Mouse (Mus musculus) liver, embryonic 14.5 days (tissue): Measurements from ENCODE around the gene Eif5a.

ENCODE experiments used
- CTCF ChIP-seq: IDR thresholded peaks from 2 replicates; pipeline ENCODE4 v1.5.1; 2016; ENCODE audit warnings: antibody characterized with exemption, low read depth, control low read depth
- EP300 ChIP-seq: IDR thresholded peaks from 2 replicates; pipeline ENCODE4 v1.6.1; 2016; ENCODE audit warnings: antibody characterized with exemption, low read depth

- TF ChIP-seq EP300: no peak
- TF ChIP-seq CTCF: no peak
Observed at GRCm38 (mm10) chr11:69884663-69885062, 37.1 kb downstream of the Eif5a start.
